Mouse (Mus musculus) midbrain, embryonic 11.5 days (tissue): ENCODE measurements around the gene Plagl1. TPM values are rescaled to one million over a fixed set of nuclear protein-coding genes. Genes with fewer than 3 reads are reported as not detected.

Experiments used
- polyA plus RNA-seq: library from polyadenylated mRNA; unstranded; fragments of >200 nt; fragmentation: Nextera tagmentation; extraction: Ambion mirVana; gene quantifications from 2 replicates; pipeline ENCODE4 v1.2.1, GENCODE M21; 2014

Plagl1 gene
- polyA plus RNA-seq, 1 experiment from 2014 or later: 129 TPM

Other genes with a start within 250 kb of the Plagl1 start
- 29.1 and 31.4 TPM in 2 replicates for gene Utrn, start 191.1 kb upstream of the Plagl1 start, polyA plus RNA-seq
- 2.0 and 2.2 TPM in 2 replicates for gene Stx11, start 96.2 kb upstream of the Plagl1 start, polyA plus RNA-seq
- gene Sf3b5, start 55.2 kb upstream of the Plagl1 start, polyA plus RNA-seq: 39.2 and 39.9 TPM in 2 replicates
- gene Zc2hc1b, start 117.5 kb downstream of the Plagl1 start, polyA plus RNA-seq: not detected in 2 replicates
- 77.6 and 83.1 TPM in 2 replicates for gene Ltv1, start 132.7 kb downstream of the Plagl1 start, polyA plus RNA-seq